Mouse (Mus musculus) CH12.LX (cell line): ENCODE measurements around the gene Zfp607b. TPM values are rescaled to one million over a fixed set of nuclear protein-coding genes. Genes with fewer than 3 reads are reported as not detected.

Source experiments
- DNase-seq: peaks from one replicate; pipeline ENCODE4 v3.0.0-alpha.2; 2013; ENCODE audit errors: extremely low read depth
- H3K27ac ChIP-seq: 2 replicates; pipeline ENCODE4 v1.5.1; 2012; ENCODE audit warnings: low read depth, mild to moderate bottlenecking, control low read depth, moderate library complexity; ENCODE audit not compliant: insufficient read depth
- H3K27me3 ChIP-seq: replicated peaks from 2 replicates; pipeline ENCODE3; 2012; ENCODE audit warnings: inconsistent platforms
- H3K36me3 ChIP-seq, 2 experiments: replicated peaks in 1 of 2; 2 replicates each; pipeline versions ENCODE3 to v1.6.1; 2012; ENCODE audit warnings: inconsistent platforms in 1 of 2, low read length in 1 of 2, mild to moderate bottlenecking in 1 of 2, mixed read lengths in 1 of 2, moderate library complexity in 1 of 2; ENCODE audit not compliant: control insufficient read depth in 1 of 2, insufficient read depth in 1 of 2
- H3K4me1 ChIP-seq, 2 experiments: 2 replicates each; pipeline ENCODE4 v1.6.1; 2012; ENCODE audit warnings: inconsistent platforms in 1 of 2, moderate library complexity in 1 of 2; ENCODE audit not compliant: insufficient read depth in 2 of 2, control insufficient read depth in 1 of 2
- H3K4me2 ChIP-seq: 2 replicates; pipeline ENCODE4 v1.6.1; 2012; ENCODE audit warnings: low read depth, mild to moderate bottlenecking, control low read depth; ENCODE audit not compliant: poor library complexity, insufficient read depth, severe bottlenecking
- H3K4me3 ChIP-seq, 3 experiments: fragments of 150-350 bp in 1 of 3; sonication (generic) in 1 of 3; replicated peaks in 1 of 3; 2 replicates each; pipeline versions ENCODE3 to v1.5.1; 2011 to 2012; ENCODE audit warnings: low read depth in 2 of 3, low read length in 2 of 3, mild to moderate bottlenecking in 2 of 3, moderate library complexity in 2 of 3, control low read depth in 1 of 3, improper control_type of control experiment in 1 of 3, inconsistent platforms in 1 of 3, mixed read lengths in 1 of 3; ENCODE audit not compliant: poor library complexity in 1 of 3
- H3K79me2 ChIP-seq: replicated peaks from 2 replicates; pipeline ENCODE4 v1.6.1; 2012; ENCODE audit warnings: mild to moderate bottlenecking, moderate library complexity; ENCODE audit not compliant: control insufficient read depth, poor library complexity, insufficient read depth, severe bottlenecking; ENCODE audit errors: extremely low read depth
- H3K9ac ChIP-seq: 2 replicates; pipeline ENCODE4 v1.6.1; 2012; ENCODE audit warnings: low read depth, mild to moderate bottlenecking, control low read depth, moderate library complexity; ENCODE audit not compliant: insufficient read depth
- H3K9me3 ChIP-seq: replicated peaks from 2 replicates; pipeline ENCODE3; 2012; ENCODE audit warnings: low read length, inconsistent platforms, mixed read lengths
- CHD1 ChIP-seq: IDR thresholded peaks from 2 replicates; pipeline ENCODE4 v1.6.1; 2012; ENCODE audit warnings: low read depth, low read length, improper control_type of control experiment, inconsistent platforms
- ETS1 ChIP-seq: conservative IDR thresholded peaks from 2 replicates; pipeline ENCODE4 v1.6.1; 2012; ENCODE audit warnings: low read depth, mild to moderate bottlenecking, inconsistent platforms, low read length, improper control_type of control experiment, moderate library complexity
- GABPA ChIP-seq: IDR thresholded peaks from 2 replicates; pipeline ENCODE4 v1.6.1; 2012; ENCODE audit warnings: low read depth, low read length, improper control_type of control experiment, inconsistent platforms; ENCODE audit not compliant: insufficient replicate concordance
- IRF4 ChIP-seq: IDR thresholded peaks from 2 replicates; pipeline ENCODE4 v1.6.1; 2014; ENCODE audit warnings: low read depth, mild to moderate bottlenecking, inconsistent platforms, low read length, improper control_type of control experiment
- JUN ChIP-seq: IDR thresholded peaks from 2 replicates; pipeline ENCODE4 v1.6.1; 2011; ENCODE audit warnings: low read depth, mild to moderate bottlenecking, low read length, improper control_type of control experiment, moderate library complexity; ENCODE audit not compliant: insufficient read depth
- JUND ChIP-seq: conservative IDR thresholded peaks from 2 replicates; pipeline ENCODE4 v1.6.1; 2011; ENCODE audit warnings: low read depth, low read length, improper control_type of control experiment
- MAFK ChIP-seq: IDR thresholded peaks from 2 replicates; pipeline ENCODE4 v1.6.1; 2011; ENCODE audit warnings: low read length, improper control_type of control experiment; ENCODE audit not compliant: insufficient replicate concordance
- MEF2A ChIP-seq: IDR thresholded peaks from 2 replicates; pipeline ENCODE4 v1.6.1; 2014; ENCODE audit warnings: low read depth, mild to moderate bottlenecking, inconsistent platforms, low read length, improper control_type of control experiment, borderline replicate concordance
- MXI1 ChIP-seq: IDR thresholded peaks from 2 replicates; pipeline ENCODE4 v1.6.1; 2011; ENCODE audit warnings: mild to moderate bottlenecking, low read depth, low read length, improper control_type of control experiment
- NRF1 ChIP-seq: IDR thresholded peaks from 2 replicates; pipeline ENCODE4 v1.6.1; 2014; ENCODE audit warnings: low read depth, mild to moderate bottlenecking, inconsistent platforms, low read length, improper control_type of control experiment, moderate library complexity
- PAX5 ChIP-seq: IDR thresholded peaks from 2 replicates; pipeline ENCODE4 v1.6.1; 2012; ENCODE audit warnings: low read length, inconsistent platforms, mixed read lengths
- POLR2AphosphoS2 ChIP-seq: IDR thresholded peaks from 2 replicates; pipeline ENCODE4 v1.6.1; 2011; ENCODE audit warnings: low read depth, low read length, improper control_type of control experiment
- RAD21 ChIP-seq: IDR thresholded peaks from 2 replicates; pipeline ENCODE4 v1.6.1; 2011; ENCODE audit warnings: low read depth, mild to moderate bottlenecking, low read length, improper control_type of control experiment, moderate library complexity
- SMC3 ChIP-seq: IDR thresholded peaks from 2 replicates; pipeline ENCODE4 v1.6.1; 2011; ENCODE audit warnings: low read depth, low read length, improper control_type of control experiment
- TCF12 ChIP-seq: IDR thresholded peaks from 2 replicates; pipeline ENCODE4 v1.6.1; 2014; ENCODE audit warnings: low read depth, mild to moderate bottlenecking, inconsistent platforms, low read length, improper control_type of control experiment
- USF2 ChIP-seq: conservative IDR thresholded peaks from 2 replicates; pipeline ENCODE4 v1.6.1; 2011; ENCODE audit warnings: low read depth, low read length, improper control_type of control experiment
- ZMIZ1 ChIP-seq: IDR thresholded peaks from 2 replicates; pipeline ENCODE4 v1.6.1; 2012; ENCODE audit warnings: low read depth, mild to moderate bottlenecking, inconsistent platforms, low read length, improper control_type of control experiment
- ZNF384 ChIP-seq: IDR thresholded peaks from 2 replicates; pipeline ENCODE4 v1.6.1; 2012; ENCODE audit warnings: low read depth, low read length, improper control_type of control experiment, inconsistent platforms
- dilution Hi-C: fragments of 300-500 bp; cut with MboI; formaldehyde crosslinking; loops from 2 replicates; pipeline ENCODE4 v1.14.3; 2020; ENCODE audit warnings: low sequenced_read_pairs; ENCODE audit not compliant: extremely low pct_unique_long_range_greater_than_20kb, extremely low pct_ligation_motif_present
- in situ Hi-C: fragments of 300-500 bp; cut with MboI; formaldehyde crosslinking; loops from 3 replicates; pipeline ENCODE4 v1.14.3; 2019; ENCODE audit warnings: low sequenced_read_pairs, low pct_ligation_motif_present, low pct_unique_long_range_greater_than_20kb, mixed read lengths
- polyA plus RNA-seq: library from polyadenylated mRNA; unstranded; fragments of >175 nt; gene quantifications from 2 replicates; pipeline ENCODE4 v1.2.1, GENCODE M21; 2012; ENCODE audit warnings: low read depth; ENCODE audit not compliant: insufficient read length
- total RNA-seq, 2 experiments: library from RNA; depleted of rRNA; stranded (reverse); fragments of 300-350 nt in 1 of 2; fragments of >200 nt in 1 of 2; gene quantifications; 2 replicates each; pipeline ENCODE4 v1.2.3; 2012 to 2014

The Zfp607b gene
- total and polyA plus RNA-seq, 3 experiments: 0.90 to 1.2 (median 0.93) TPM

GRCm38 (mm10) chr7:27646516-27646915 is 42.6 kb upstream of the Zfp607b start:
- no peak overlapping the region for H3K9ac ChIP-seq
- TF ChIP-seq ETS1 (no peak), PAX5 (no peak), SMC3 (no peak), MAFK (no peak), JUND (no peak), ZNF384 (no peak), IRF4 (no peak)
- dilution Hi-C loops: no loop called here
- no peaks in the 10 kb centered on the region for H3K36me3 ChIP-seq
- no peaks in the 10 kb centered on the region for H3K27me3 ChIP-seq
- peaks cover 0 to 8% of the 10 kb centered on the region in 2 experiments; a peak in 1 of 4 replicates for H3K4me1 ChIP-seq
- no peak for DNase-seq
- H3K79me2 ChIP-seq: no peaks in the 10 kb centered on the region
- H3K9me3 ChIP-seq: no peaks in the 10 kb centered on the region
- H3K4me2 ChIP-seq: no peak overlapping the region
- no peak overlapping the region for H3K4me3 ChIP-seq
- in situ Hi-C loops: no loop called here
- H3K27ac ChIP-seq: no peak overlapping the region

GRCm38 (mm10) chr7:27647281-27648002 is 41.7 kb upstream of the Zfp607b start:
- Histone ChIP-seq H3K27ac (no peak overlapping the region), H3K4me2 (no peak overlapping the region)
- in situ Hi-C loops: no loop called here
- TF ChIP-seq TCF12 (no peak), ZMIZ1 (no peak), MXI1 (no peak), USF2 (no peak), JUN (no peak), POLR2AphosphoS2 (no peak), CHD1 (no peak), NRF1 (no peak), RAD21 (no peak), ETS1 (no peak), GABPA (no peak), IRF4 (no peak), MEF2A (no peak)
- TF ChIP-seq, all 38 proteins: peak for 0
- H3K9ac ChIP-seq: no peak overlapping the region
- H3K27me3 ChIP-seq: no peaks in the 10 kb centered on the region
- H3K36me3 ChIP-seq: no peaks in the 10 kb centered on the region
- no peaks in the 10 kb centered on the region for H3K79me2 ChIP-seq
- H3K4me3 ChIP-seq: no peak overlapping the region
- DNase-seq: no peak
- dilution Hi-C loops: no loop called here
- no peaks in the 10 kb centered on the region for H3K9me3 ChIP-seq
- H3K4me1 ChIP-seq: peaks cover 0 to 8% of the 10 kb centered on the region in 2 experiments; a peak in 1 of 4 replicates
